Mouse (Mus musculus) telencephalon, adult 2 months (tissue): ENCODE measurements around the gene Emb.
"Not testable (repeated sequence)": the region's sequence is repeated elsewhere in the genome, so short reads cannot be mapped to it uniquely, and the experiment has no call there.

Experiments
- DNase-seq: peaks from one replicate; pipeline ENCODE4 v3.0.0-alpha.2; 2011; ENCODE audit warnings: low read depth, low spot score

The Emb gene

DNA sequence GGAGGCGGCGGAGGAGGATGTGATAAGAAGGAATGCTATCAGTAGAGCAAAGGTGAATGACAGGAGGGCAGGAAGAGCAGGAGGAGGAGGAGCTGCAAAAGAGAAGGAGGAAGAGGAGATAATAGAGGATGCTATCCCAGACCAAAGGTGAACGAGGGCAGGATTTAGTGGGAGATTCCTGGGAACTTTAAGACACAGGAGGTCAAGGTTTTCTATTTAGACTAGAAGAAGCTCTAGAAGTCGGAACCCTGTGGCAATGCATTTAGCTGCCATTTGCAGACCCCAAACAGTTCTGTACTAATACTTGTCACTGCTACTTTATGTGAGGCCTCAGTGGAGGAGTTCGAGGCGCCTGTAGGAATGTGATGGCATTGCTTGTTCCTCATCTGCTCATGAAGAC, at the start of gene Emb:
Gene Emb, plus strand, starts transcription at position 301 of the 400 bp plus-strand sequence.
- no peak for DNase-seq

DNA sequence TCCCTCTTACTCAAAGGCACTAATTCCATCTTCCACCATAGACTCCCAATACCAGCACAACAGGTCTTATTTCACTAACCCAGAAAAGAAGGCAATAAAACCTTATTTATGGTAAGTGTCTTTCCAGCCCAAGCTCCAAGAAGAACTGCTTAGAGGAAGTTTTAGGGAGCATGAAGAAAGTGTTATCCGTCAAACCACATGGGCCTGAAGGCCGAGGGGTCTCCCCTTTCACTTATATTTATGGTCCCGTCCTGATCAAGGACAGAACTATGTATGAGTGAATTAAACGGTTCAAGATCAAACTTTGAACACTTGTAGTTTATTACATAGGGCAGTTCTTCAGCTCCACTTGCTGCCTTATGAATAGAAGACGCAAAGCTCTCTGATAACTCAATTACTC, 44.4 kb upstream of the Emb start:
- no peak for DNase-seq

DNA sequence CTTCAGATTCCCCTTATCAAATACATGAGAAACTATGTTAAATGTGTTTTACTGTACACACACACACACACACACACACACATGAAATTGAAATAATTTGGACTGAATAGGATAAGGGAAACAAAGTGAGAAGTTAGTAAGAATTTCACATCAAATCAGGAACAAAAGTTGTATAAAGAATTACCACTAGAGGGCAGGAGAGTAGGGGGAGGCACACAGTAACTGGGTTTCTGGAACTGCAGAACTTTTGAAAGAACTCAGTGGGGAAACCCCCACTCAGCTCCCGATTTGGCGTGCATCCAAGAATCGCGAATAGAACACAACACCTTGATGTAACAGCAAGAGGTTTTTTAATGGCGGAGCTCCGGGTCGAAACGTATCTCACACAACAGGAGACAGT, 43.3 kb upstream of the Emb start:
- DNase-seq = no peak

DNA sequence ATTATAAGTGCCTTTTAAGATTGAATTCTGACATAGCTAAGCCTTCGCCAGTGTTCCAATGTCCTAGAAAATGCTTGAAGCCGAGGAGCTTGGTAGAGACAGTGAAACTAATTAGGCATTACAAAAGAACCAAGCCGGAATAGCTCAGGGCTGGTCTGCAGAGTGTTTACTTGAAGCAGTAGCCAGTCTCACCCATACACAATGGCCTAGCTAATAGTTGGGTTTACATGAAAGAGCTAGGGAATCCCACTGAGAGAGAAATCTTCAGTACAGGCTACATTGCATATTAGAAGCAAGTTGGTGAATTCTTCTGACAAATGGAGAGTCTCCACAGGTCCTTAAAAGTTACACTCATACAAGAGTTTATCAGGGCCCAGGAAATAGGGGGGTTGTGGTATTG, 27.4 kb upstream of the Emb start:
- DNase-seq = not testable (repeated sequence)

DNA sequence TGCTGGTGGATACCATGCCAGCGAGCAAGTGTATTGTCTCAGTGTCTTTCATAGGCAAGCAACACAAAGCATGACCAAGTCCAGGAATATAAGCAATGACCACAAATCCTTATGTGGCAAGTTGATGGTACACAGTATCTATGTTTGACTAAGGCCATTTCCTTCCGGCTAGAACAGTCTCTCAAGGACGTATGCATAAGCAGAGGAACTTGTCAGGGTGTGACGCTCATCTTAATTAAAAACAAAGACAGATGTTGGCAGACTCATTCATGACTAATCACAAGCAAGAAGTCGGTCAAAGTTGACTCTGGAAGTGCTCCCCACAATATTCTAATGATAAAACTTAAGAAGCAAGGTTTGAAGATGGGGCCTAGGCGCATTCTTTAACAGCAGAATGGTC, 25.0 kb upstream of the Emb start:
- DNase-seq = no peak

DNA sequence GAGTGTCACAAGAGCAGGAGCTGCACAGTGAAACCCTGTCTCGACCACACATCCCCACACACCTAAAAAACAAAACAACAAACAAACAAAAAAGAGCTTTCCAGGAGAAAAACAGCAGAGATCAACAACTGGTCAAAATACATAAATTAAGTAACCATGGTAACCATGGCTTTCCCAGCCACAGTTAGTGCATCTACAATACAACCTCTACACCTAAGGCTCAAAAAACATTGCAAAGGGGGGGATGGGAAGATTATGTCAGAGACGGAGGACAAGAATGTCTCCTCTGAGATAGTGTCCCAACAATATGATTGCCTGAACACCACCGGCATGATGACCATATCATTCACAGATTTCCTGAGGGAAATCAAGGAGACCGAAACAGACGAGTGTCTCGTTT, 23.0 kb upstream of the Emb start:
- DNase-seq = no peak

DNA sequence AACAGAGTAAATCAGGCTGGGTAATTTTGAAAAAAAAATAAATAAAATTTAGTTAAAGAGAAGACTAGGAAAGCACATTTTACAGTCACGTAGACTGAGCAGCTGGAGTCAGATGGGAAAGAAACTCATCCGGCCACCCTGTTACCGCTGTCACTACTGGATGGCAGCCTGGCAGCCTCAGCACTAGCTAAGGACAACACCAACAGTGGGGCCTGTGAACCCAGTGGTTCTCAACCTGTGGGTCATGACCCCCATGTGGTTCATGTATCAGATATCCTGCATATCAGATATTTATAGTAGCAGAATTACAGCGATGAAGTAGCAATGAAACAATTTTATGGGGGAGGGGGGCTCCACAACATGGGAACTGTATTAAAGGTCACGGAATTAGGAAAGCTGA, 16.2 kb upstream of the Emb start:
- DNase-seq = no peak

DNA sequence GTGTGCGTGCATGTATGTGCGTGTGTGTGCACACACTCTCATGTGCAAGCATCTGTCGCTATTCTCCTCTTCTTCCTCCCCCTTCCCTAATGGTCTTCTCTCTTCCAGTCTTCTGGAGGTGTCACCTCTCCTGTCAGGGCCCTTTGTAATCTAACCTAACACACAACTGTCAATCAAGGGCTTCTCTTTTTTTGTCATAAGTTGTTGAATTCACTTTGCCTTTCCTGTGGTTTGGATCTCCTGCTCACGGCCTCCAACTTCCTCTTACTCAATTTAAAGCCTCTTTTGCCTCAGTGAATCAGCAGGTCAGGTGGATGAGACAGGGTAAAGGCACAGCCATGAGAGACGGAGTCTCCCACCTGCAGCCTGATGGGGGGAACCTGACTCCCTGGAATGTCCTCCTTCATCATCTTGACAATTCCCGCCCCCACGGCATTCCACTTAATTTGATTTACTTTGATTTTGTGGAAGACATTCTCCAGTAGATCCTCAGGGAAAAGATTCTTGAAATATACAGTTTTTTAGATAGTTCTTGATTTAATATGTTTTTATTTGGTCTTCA, 14.8 kb upstream of the Emb start:
- no peak for DNase-seq

DNA sequence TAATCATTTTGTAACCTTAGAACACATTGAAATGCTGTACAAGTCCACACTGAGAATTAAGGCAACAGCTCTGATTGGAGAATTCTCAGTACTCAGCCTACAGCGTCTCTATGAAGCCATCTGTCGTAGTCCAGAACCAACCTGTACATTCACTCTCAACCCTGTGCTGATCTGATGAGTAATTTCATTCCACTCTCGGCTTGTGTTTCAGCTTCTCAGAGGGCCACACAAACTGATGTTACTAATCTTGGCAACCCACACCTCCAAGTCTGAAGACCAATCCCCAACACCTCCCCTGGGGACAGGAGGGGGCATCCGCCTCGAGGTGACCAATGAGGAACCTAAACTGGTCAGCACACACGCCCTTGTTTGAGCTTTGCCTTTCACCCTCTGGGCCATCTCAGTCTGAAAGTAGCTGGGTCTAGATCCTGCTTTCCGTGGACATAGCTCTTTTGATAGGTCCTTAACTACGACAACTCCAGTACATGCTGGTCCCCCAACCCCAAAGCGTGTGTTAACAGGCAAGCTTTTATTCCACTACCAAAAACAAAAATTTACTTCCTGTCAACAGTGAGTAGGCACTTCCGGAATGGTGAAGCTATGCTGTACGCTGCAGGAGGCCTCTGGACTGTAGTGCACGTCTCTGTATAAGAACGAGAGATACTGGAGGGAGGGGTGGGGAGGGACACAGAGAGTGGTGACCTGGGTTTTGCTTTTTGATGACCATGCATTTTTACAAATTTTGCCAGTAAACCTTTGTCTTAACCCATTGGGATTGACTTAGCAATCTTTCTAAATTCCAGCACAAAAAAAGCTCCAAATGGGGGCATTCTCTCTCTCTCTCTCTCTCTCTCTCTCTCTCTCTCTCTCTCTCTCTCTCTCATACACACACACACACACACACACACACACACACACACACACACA, 12.5 kb upstream of the Emb start:
- DNase-seq = no peak

DNA sequence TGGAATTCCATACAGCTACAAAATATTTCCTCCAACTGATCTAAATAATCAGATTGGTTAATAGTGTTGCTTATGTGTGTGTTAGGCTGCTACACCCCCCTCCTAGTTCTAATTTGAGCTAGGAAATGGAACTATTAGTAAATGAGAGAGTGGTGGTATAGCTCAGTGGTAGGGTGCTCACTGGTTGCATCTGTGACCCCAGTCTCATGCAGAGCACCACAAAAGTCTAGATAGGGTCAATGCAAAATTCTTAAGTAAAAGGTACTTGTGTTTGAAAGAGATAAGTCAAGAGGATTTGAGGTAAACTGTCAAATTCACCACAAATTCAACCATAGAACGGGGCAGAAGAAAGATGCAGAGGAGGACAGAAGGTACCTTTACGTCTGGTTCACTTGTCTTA, 10.7 kb upstream of the Emb start:
- no peak for DNase-seq

DNA sequence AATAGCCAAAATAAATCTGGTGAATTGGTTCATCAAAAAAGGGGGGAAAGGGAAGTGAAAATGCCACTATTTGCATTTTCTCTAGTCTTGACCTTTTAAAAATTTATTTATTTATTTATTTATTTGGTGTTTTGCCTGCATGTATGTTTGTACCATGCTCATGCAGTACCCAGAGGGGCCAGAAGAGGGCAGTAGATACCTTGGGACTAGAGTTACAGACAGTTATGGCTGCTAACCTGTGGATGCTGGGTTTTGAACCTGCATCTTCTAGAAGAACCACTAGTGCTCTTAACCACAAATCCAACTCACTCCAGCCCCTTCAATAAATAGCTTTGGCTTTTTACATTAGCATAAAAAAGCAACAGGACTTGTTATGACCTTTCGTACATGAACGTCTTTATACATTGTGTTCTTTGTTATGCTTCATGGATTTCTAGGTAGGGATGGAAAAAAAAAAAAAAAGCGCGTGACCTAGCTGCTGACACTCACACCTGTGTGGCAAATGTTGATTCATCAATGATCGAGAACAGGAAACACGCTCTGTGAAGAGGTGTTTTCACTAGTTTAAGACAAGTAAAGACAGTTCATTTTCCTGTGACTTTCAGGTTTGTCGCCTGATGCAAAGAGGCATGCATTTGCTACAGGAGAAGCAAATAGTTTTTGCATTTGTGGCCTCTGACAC, 9.8 kb upstream of the Emb start:
- DNase-seq = no peak

DNA sequence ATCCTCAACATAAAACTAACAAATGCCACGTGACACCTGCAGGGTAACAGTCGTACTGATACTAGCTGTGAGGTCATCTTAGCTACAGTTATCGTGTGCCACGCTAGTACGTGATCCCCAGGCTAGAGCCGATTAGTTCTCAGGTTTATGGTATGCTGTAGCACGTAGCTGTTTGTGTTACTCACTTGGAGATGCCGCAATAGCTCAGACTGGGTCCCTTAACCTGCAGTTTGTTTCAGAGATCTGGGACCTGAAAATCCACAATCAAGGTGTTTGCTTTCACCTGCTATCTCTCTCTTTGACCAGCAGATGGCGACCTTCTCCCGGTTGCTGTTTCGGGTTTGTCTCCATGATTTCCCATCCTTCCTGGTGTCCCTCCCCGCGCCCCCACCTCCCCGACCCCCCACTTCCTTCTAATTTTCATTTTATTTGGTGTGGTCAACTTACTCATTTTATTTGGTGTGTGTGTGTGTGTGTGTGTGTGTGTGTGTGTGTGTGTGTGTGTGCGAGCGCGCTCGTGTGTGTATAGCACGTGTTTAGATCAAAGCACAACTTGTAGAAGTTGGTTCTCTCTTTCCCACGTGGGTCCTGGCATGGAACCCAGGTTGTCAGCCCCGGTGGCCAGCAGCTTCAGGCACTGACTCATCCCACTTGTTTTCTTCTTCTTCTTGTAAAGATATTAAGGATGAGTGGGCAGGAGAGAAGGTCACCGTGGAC, 5.4 kb upstream of the Emb start:
- DNase-seq = no peak

DNA sequence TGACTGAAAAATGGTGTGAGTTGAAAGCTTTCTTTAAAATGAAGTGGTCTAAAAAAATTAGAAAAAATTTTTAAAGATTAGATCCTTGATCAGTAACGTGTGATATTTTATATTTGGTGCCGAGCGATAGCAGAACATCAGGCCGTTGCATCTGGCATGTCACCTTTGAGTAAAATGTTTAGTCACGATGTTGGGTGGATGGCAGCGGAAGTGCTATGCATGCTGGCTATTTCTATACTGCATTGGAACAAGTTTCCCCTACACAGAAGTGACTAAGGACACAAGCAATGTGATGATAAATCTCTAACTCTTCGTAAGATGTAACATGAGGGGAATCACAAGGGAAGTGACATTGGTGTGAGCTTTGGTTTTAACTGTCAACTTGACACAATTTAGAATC, 3.7 kb upstream of the Emb start:
- no peak for DNase-seq

DNA sequence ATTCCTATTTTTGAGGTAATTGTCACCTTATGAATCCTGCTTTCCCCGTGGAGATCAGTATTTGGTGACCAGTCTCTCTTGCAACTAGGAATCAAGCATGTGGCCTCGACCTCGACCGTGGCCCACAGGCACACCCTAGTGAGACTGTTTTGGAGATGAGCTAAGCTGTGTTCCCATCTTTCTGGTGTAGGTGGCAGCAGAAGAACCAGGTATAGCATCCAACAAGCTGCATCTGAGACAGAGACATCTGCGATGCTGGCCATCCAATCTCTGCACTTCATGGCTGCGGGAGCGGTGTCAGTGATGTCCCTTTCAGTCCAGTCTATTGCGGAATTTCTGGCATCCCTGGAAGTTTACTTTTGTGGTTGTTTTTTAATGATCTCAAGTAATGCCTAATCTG, 2.3 kb upstream of the Emb start:
- DNase-seq = no peak

DNA sequence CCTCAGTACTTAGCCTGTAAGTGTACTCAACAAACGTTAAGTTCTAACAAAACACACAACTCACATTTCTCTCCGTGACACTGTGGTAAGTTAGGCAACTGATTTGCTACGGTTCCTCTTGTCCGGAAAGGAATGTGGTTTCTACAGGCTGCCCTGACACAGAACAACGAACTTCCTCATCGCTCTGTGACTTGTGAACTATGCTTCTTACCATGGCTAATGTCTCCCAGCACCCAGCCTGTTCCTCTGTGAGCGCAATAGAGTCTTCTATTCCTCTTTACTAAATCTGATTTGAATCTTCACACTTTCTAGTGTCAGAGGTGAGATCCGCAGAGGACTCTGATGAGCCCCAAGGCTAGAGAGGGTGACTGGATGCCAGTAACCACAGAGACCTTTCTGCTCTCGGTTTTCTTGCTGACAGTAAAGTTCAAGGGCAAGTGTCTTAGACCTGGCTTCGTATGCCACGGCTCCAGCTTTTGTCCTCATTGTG, 3.1 kb downstream of the Emb start:
- no peak for DNase-seq

DNA sequence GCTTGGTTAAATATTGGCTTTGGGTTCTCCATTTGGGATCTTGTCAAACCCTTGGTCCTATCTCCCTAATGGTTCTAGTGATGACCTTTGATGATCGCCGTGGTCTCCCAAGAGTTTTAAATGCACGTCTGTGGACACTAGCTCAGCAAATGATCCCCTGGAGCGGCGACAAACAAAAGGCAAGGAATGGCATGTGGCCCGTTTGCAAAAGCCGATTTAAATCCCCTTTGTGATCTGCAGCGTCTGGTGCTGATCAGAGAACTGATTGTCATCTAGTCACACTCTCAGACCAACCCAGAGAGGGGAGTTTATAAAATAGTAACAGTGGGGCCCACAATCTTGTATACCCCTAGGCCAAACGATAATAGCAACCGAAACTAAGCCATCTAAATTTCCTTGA, 7.1 kb downstream of the Emb start:
- DNase-seq = no peak

DNA sequence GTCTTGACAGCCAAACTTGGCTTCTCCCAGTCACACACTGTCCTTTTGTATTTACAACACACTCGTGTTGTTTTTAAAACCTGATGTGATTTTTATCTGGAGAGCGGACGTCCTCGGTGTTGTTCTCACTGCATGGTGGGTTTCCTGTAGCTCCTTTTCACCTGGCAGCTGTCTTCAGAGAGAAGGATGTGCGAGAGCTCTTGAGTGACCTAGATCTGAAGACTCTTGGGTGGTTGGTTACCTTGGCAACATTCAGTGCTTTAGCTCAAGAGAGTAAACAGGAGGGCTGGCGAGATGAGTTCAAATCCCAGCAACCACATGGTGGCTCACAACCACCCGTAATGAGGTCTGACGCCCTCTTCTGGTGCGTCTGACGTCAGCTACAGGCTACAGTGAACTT, 7.8 kb downstream of the Emb start:
- no peak for DNase-seq

DNA sequence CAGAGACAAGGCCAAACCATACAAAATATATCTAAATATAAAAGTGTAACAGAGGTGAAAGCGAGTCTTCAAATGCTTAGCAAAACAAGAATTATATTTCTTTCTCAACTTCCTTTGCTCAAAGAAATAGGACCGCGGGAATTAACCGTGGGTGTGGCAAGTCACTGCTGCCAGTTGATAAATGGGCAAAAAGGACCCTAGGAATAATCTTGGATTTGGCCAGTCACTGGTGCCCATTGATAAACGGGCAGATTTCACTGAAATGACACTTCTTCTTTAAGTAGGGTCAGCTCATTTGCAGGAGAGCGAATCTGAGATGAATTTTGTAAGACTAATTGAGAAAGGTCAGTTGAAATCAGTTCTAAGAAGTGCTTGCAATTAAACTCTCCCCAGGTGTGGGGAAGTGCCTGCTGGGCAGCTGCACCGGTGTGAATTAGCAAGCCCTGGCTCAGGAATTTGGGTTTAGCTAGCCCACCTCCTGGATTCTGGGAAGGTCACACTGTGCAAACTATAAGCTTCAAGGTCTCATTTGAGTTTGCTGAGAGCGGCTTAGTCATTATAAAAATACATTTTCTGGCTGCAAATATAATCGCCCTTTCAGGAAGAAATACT, 8.5 kb downstream of the Emb start:
- DNase-seq = no peak

DNA sequence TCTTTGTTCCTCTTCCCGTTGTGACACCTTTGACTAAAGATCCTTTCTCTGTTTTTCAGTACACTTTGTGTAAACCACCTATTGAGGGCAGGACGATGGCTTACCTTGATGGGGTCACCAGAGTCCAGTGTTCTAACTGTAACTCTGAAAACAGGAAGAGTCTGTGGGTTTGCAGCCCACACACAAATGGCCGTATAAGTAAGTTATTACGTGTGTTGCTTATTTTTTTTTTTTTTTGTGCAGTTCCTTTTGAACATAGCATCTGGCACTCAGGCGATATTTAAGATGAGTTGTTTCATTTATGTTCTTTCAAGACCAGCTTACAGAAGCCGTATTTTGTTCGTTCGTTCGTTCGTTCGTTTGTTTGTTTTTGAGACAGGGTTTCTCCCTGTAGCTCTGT, 9.3 kb downstream of the Emb start:
- no peak for DNase-seq

DNA sequence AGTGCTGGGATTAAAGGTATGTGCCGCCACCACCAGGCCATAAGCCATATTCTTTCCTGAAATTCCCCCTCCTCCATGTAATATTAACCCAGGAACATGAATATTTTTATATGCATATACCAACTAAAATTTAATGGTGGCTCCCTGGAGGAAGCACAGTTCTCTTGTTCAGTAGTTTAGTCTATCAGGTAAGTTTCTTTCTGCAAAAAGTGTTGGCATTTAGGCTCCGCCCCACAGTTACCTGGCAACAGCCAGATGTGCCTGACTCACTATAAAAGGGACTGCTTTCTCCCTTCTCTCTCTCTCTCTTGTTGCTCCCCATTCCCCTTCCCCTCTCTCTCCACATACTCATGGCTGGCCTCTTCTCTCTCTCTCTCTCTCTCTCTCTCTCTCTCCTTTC, 9.8 kb downstream of the Emb start:
- no peak for DNase-seq

DNA sequence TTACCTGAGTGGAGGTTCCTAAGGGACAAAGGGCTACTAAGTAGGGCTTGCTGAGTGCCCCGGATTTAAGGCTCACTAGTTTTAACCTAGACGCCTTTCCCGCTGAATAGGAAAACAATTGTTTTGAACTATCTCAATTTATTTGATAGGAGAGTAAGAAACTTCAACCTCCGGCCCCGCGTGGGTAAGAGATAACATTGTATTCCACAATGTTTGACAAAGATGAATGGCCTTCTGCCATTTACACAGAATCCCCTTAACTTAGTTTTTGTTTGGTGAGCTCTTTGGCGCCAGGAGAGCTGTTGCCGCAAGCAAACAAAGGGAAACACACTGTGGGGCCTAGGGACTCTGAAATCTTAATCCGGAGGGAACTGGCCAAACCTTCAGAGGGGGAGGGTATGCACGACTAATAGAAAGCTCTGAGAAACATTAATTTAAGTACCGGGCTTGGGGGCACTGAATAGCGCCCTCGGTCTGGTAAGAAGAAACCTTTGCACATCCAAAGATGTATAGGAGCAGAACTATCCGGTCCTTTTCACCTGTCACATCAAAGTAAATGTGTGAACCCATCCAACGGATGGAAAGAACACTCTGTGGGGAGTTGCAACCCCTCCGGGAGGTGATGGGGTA, 11.7 kb downstream of the Emb start:
- DNase-seq = no peak
